Mouse (Mus musculus): ENCODE results near the gene Thap3. TPM values are rescaled to one million over a fixed set of nuclear protein-coding genes. Genes with fewer than 3 reads are reported as not detected.
A peak's percentile ranks its signal among the peaks of the same experiment; 100 is the strongest.

Thap3 gene
- polyA plus RNA-seq, 1 experiment from 2014 or later, result 45.5 TPM

- WGBS, result under 1% methylated on average over 88 of the region's 94 CpGs
- Histone ChIP-seq H3K27me3 (no peaks in the 10 kb centered on the region), H3K36me3 (peaks cover 24% of the 10 kb centered on the region), H3K4me2 (peak within 1 kb of the TSS; percentile 77), H3K9ac (replicated peaks) (peak within 1 kb of the TSS; percentile 97), H3K4me1 (replicated peaks) (peaks cover 36% of the 10 kb centered on the region), H3K27ac (peak within 1 kb of the TSS; percentile 89), H3K4me3 (replicated peaks) (peak within 1 kb of the TSS; percentile 98), H3K9me3 (no peaks in the 10 kb centered on the region)
- ATAC-seq (ENCODE audit: insufficient number of reproducible peaks, insufficient read depth, low FRiP score, low TSS enrichment, low read depth), result peak; percentile 96
Measured at GRCm38 (mm10) chr4:151996173-151996950, 7.6 kb upstream of the Thap3 start, which contains the start of gene Phf13. Gene Phf13 (minus strand): TSS chr4:151996258.

- no peaks in the 10 kb centered on the region for H3K27me3 ChIP-seq
- WGBS, result under 1% methylated on average over 92 of the region's 111 CpGs
- ATAC-seq (ENCODE audit: insufficient number of reproducible peaks, insufficient read depth, low FRiP score, low TSS enrichment, low read depth), result peak; percentile 72
Measured at GRCm38 (mm10) chr4:151995371-151996172, 6.8 kb upstream of the Thap3 start.

GRCm38 (mm10) chr4:151994228-151995171 is 5.7 kb upstream of the Thap3 start:
- peak overlapping the region; percentile 98 for H3K4me3 ChIP-seq (replicated peaks)
- H3K4me2 ChIP-seq, result peak overlapping the region; percentile 77
- no peaks in the 10 kb centered on the region for H3K9me3 ChIP-seq
- peaks cover 42% of the 10 kb centered on the region for H3K36me3 ChIP-seq
- no peak for ATAC-seq (ENCODE audit: insufficient number of reproducible peaks, insufficient read depth, low FRiP score, low TSS enrichment, low read depth)
- peaks cover 26% of the 10 kb centered on the region for H3K4me1 ChIP-seq (replicated peaks)
- H3K27ac ChIP-seq, result peak overlapping the region; percentile 87
- no peaks in the 10 kb centered on the region for H3K27me3 ChIP-seq
- WGBS, result 2% methylated on average over 60 of the region's 61 CpGs
- peak overlapping the region; percentile 97 for H3K9ac ChIP-seq (replicated peaks)

More at GRCm38 (mm10) chr4:151995371-151996172, 6.8 kb upstream of the Thap3 start:
- Histone ChIP-seq H3K4me2 (peak overlapping the region; percentile 77), H3K9ac (replicated peaks) (peak overlapping the region; percentile 97), H3K9me3 (no peaks in the 10 kb centered on the region), H3K36me3 (peaks cover 32% of the 10 kb centered on the region), H3K4me3 (replicated peaks) (peak overlapping the region; percentile 98), H3K4me1 (replicated peaks) (peaks cover 30% of the 10 kb centered on the region), H3K27ac (peak overlapping the region; percentile 87)

GRCm38 (mm10) chr4:151993035-151993434 is 4.2 kb upstream of the Thap3 start:
- peaks cover 46% of the 10 kb centered on the region for H3K36me3 ChIP-seq
- H3K4me2 ChIP-seq, result peak overlapping the region; percentile 77; the same call in 1 of the 2 replicates
- H3K9ac ChIP-seq (replicated peaks), result no peak overlapping the region
- H3K9me3 ChIP-seq, result no peaks in the 10 kb centered on the region
- no peaks in the 10 kb centered on the region for H3K27me3 ChIP-seq
- WGBS, result 89% methylated on average over 6 of the region's 6 CpGs
- H3K4me1 ChIP-seq (replicated peaks), result peaks cover 33% of the 10 kb centered on the region
- no peak overlapping the region for H3K27ac ChIP-seq
- H3K4me3 ChIP-seq (replicated peaks), result no peak overlapping the region
- no peak for ATAC-seq (ENCODE audit: insufficient number of reproducible peaks, insufficient read depth, low FRiP score, low TSS enrichment, low read depth)

GRCm38 (mm10) chr4:151992091-151992490 is 3.3 kb upstream of the Thap3 start:
- H3K36me3 ChIP-seq, result peaks cover 46% of the 10 kb centered on the region
- H3K4me2 ChIP-seq, result no peak overlapping the region
- H3K4me1 ChIP-seq (replicated peaks), result peaks cover 34% of the 10 kb centered on the region
- ATAC-seq (ENCODE audit: insufficient number of reproducible peaks, insufficient read depth, low FRiP score, low TSS enrichment, low read depth), result no peak
- H3K27ac ChIP-seq, result no peak overlapping the region
- H3K4me3 ChIP-seq (replicated peaks), result no peak overlapping the region
- H3K27me3 ChIP-seq, result no peaks in the 10 kb centered on the region
- WGBS, result 91% methylated on average over 9 of the region's 9 CpGs
- H3K9me3 ChIP-seq, result no peaks in the 10 kb centered on the region
- no peak overlapping the region for H3K9ac ChIP-seq (replicated peaks)

- Histone ChIP-seq H3K9ac (replicated peaks) (peak overlapping the region; percentile 93), H3K4me3 (replicated peaks) (peak overlapping the region; percentile 89), H3K9me3 (no peaks in the 10 kb centered on the region), H3K27me3 (no peaks in the 10 kb centered on the region), H3K36me3 (peaks cover 66% of the 10 kb centered on the region), H3K4me1 (replicated peaks) (peaks cover 45% of the 10 kb centered on the region), H3K27ac (peak overlapping the region; percentile 94), H3K4me2 (peak overlapping the region; percentile 77)
- 29% methylated on average over 6 of the region's 6 CpGs for whole genome bisulfite sequencing
- ATAC-seq (ENCODE audit: insufficient number of reproducible peaks, insufficient read depth, low FRiP score, low TSS enrichment, low read depth), result peak; percentile 2; the same call in 1 of the 2 replicates
Measured at GRCm38 (mm10) chr4:151989110-151989488, 302 bp upstream of the Thap3 start.

- Histone ChIP-seq H3K36me3 (peaks cover 69% of the 10 kb centered on the region), H3K4me1 (replicated peaks) (peaks cover 44% of the 10 kb centered on the region)
Measured at GRCm38 (mm10) chr4:151988014-151988341, 819 bp downstream of the Thap3 start.

GRCm38 (mm10) chr4:151986650-151987049 is 2.1 kb downstream of the Thap3 start:
- 0 out of 2 replicates have a peak overlapping the region, but pooled peaks have one; percentile 77 for H3K4me2 ChIP-seq
- H3K4me1 ChIP-seq (replicated peaks), result peaks cover 47% of the 10 kb centered on the region
- peaks cover 64% of the 10 kb centered on the region for H3K36me3 ChIP-seq
- H3K9ac ChIP-seq (replicated peaks), result peak overlapping the region; percentile 18; the same call in 1 of the 2 replicates
- WGBS, result 64% methylated on average over 8 of the region's 8 CpGs
- no peaks in the 10 kb centered on the region for H3K9me3 ChIP-seq
- H3K4me3 ChIP-seq (replicated peaks), result 0 out of 2 replicates have a peak overlapping the region, but pooled peaks have one; percentile 6
- ATAC-seq (ENCODE audit: insufficient number of reproducible peaks, insufficient read depth, low FRiP score, low TSS enrichment, low read depth), result no peak
- H3K27ac ChIP-seq, result no peak overlapping the region
- H3K27me3 ChIP-seq, result no peaks in the 10 kb centered on the region

More at GRCm38 (mm10) chr4:151988014-151988341, 819 bp downstream of the Thap3 start:
- 29% methylated on average over 10 of the region's 10 CpGs for WGBS
- H3K27me3 ChIP-seq, result no peaks in the 10 kb centered on the region
- H3K9ac ChIP-seq (replicated peaks), result peak overlapping the region; percentile 93
- H3K4me2 ChIP-seq, result peak overlapping the region; percentile 77
- ATAC-seq (ENCODE audit: insufficient number of reproducible peaks, insufficient read depth, low FRiP score, low TSS enrichment, low read depth), result no peak
- peak overlapping the region; percentile 89 for H3K4me3 ChIP-seq (replicated peaks)
- H3K9me3 ChIP-seq, result no peaks in the 10 kb centered on the region
- peak overlapping the region; percentile 94 for H3K27ac ChIP-seq

- no peaks in the 10 kb centered on the region for H3K9me3 ChIP-seq
- H3K4me1 ChIP-seq (replicated peaks), result peaks cover 47% of the 10 kb centered on the region
- 19% methylated on average over 10 of the region's 10 CpGs for WGBS
- H3K27me3 ChIP-seq, result no peaks in the 10 kb centered on the region
- 0 out of 2 replicates have a peak overlapping the region, but pooled peaks have one; percentile 8 for H3K9ac ChIP-seq (replicated peaks)
- no peak overlapping the region for H3K27ac ChIP-seq
- H3K36me3 ChIP-seq, result peaks cover 60% of the 10 kb centered on the region
- no peak overlapping the region for H3K4me3 ChIP-seq (replicated peaks)
- no peak for ATAC-seq (ENCODE audit: insufficient number of reproducible peaks, insufficient read depth, low FRiP score, low TSS enrichment, low read depth)
- H3K4me2 ChIP-seq, result peak overlapping the region; percentile 13
Measured at GRCm38 (mm10) chr4:151985886-151986285, 2.9 kb downstream of the Thap3 start.

GRCm38 (mm10) chr4:151983560-151983959 is 5.2 kb downstream of the Thap3 start:
- H3K4me3 ChIP-seq (replicated peaks), result 0 out of 2 replicates have a peak overlapping the region, but pooled peaks have one; percentile 9
- 0 out of 2 replicates have a peak overlapping the region, but pooled peaks have one; percentile 12 for H3K27ac ChIP-seq
- 0 out of 2 replicates have a peak overlapping the region, but pooled peaks have one; percentile 4 for H3K4me2 ChIP-seq
- peaks cover 42% of the 10 kb centered on the region for H3K4me1 ChIP-seq (replicated peaks)
- peak; percentile 57 for ATAC-seq (ENCODE audit: insufficient number of reproducible peaks, insufficient read depth, low FRiP score, low TSS enrichment, low read depth)
- 26% methylated on average over 8 of the region's 9 CpGs for WGBS
- H3K9me3 ChIP-seq, result no peaks in the 10 kb centered on the region
- H3K36me3 ChIP-seq, result peaks cover 66% of the 10 kb centered on the region
- peak overlapping the region; percentile 27; the same call in 1 of the 2 replicates for H3K9ac ChIP-seq (replicated peaks)
- H3K27me3 ChIP-seq, result no peaks in the 10 kb centered on the region

All from limb, embryonic 12.5 days (tissue).